Mouse (Mus musculus): ENCODE measurements around the gene Serpinh1.

DNA sequence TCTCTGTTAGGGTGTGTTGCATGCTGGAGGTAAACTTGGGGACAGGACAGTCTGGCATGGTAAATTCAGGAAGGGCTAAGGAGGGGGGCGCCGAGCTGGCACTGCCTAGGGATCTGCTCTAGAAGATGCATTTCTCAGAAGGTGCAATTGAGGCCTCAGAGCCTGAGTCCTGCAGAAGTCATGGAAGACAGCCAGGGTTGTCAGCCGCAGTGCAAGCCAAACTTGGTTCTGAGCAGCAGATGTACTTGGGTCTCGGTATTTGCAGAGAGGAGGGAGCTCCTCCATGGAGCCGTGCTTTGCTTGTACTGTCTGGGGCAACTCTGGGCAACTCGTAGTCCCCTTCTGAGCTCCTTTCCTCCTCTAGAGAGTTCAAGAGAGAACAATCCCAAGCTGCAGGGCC lies 26.9 kb downstream of the Serpinh1 start:
- TF ChIP-seq CTCF (IDR thresholded peaks at IDR 0.05; ENCODE audit: control insufficient read depth, insufficient read depth, low read length) (no peak), POLR2A (IDR thresholded peaks at IDR 0.05; ENCODE audit: borderline replicate concordance, control insufficient read depth, low read depth, low read length) (no peak)
